Mouse (Mus musculus) stomach, postnatal 0 days (tissue): ENCODE data around the gene Pgap1. TPM values are rescaled to one million over a fixed set of nuclear protein-coding genes. Genes with fewer than 3 reads are reported as not detected.
A peak's percentile ranks its signal among the peaks of the same experiment; 100 is the strongest.

Source experiments
- ATAC-seq: fragments of 200-750 bp; cut with Nextera tagmentation; 2 replicates; pipeline ENCODE4 v1.8.0; 2017; ENCODE audit not compliant: low FRiP score, low TSS enrichment
- DNase-seq: peaks from one replicate; pipeline ENCODE4 v3.0.0-alpha.2; 2016; ENCODE audit warnings: low spot score
- H3K27ac ChIP-seq: fragments of 300-500 bp; sonication (generic); replicated peaks from 2 replicates; pipeline ENCODE4 v1.5.1; 2014; ENCODE audit warnings: mild to moderate bottlenecking, control low read depth
- H3K27me3 ChIP-seq: fragments of 300-500 bp; sonication (generic); 2 replicates; pipeline ENCODE4 v1.6.1; 2014; ENCODE audit warnings: low read length; ENCODE audit not compliant: control insufficient read depth, insufficient read depth
- H3K36me3 ChIP-seq: fragments of 300-500 bp; sonication (generic); 2 replicates; pipeline ENCODE4 v1.6.1; 2014; ENCODE audit warnings: low read length, mixed read lengths; ENCODE audit not compliant: control insufficient read depth, insufficient read depth
- H3K4me1 ChIP-seq: fragments of 300-500 bp; sonication (generic); replicated peaks from 2 replicates; pipeline ENCODE4 v1.6.1; 2014; ENCODE audit warnings: antibody characterized with exemption; ENCODE audit not compliant: control insufficient read depth, insufficient read depth
- H3K4me2 ChIP-seq: fragments of 300-500 bp; sonication (generic); replicated peaks from 2 replicates; pipeline ENCODE4 v1.6.1; 2014; ENCODE audit warnings: low read depth, mild to moderate bottlenecking, control low read depth, moderate library complexity
- H3K4me3 ChIP-seq: fragments of 300-500 bp; sonication (generic); 2 replicates; pipeline ENCODE4 v1.5.1; 2014; ENCODE audit warnings: low read depth, low read length, control low read depth
- H3K9ac ChIP-seq: fragments of 300-500 bp; sonication (generic); 2 replicates; pipeline ENCODE4 v1.6.1; 2014; ENCODE audit warnings: mild to moderate bottlenecking, low read length, control low read depth, mixed read lengths
- H3K9me3 ChIP-seq: fragments of 300-500 bp; sonication (generic); 2 replicates; pipeline ENCODE4 v1.6.1; 2016; ENCODE audit warnings: low read length; ENCODE audit not compliant: control insufficient read depth
- CTCF ChIP-seq: IDR thresholded peaks from 2 replicates; pipeline ENCODE4 v1.5.1; 2016; ENCODE audit warnings: antibody characterized with exemption, low read depth, mild to moderate bottlenecking, moderate library complexity
- EP300 ChIP-seq: optimal IDR thresholded peaks from 2 replicates; pipeline ENCODE3; 2016; ENCODE audit warnings: antibody characterized with exemption
- WGBS: fragments of 180-500 bp; shearing (Covaris S2); extraction: QIAGEN DNeasy Blood & Tissue Kit; methylation state at CpG from one replicate; pipeline ENCODE4 v1.1.7; 2014; 5-methylcytosine and 5-hydroxymethylcytosine counted together
- polyA plus RNA-seq: library from polyadenylated mRNA; unstranded; fragments of >200 nt; fragmentation: Nextera tagmentation; extraction: Ambion mirVana; gene quantifications from 2 replicates; pipeline ENCODE4 v1.2.1, GENCODE M21; 2015

Pgap1 gene
- polyA plus RNA-seq, 1 experiment from 2014 or later: 5.4 TPM

GRCm38 (mm10) chr1:54452116-54452515, 105.4 kb downstream of the Pgap1 start:
- DNase-seq (no peak), ATAC-seq (no peak)
- Histone ChIP-seq H3K9ac (no peak overlapping the region), H3K4me3 (no peak overlapping the region), H3K4me2 (no peak overlapping the region), H3K27ac (no peak overlapping the region), H3K27me3 (no peaks in the 10 kb centered on the region), H3K9me3 (no peaks in the 10 kb centered on the region), H3K36me3 (no peaks in the 10 kb centered on the region), H3K4me1 (no peaks in the 10 kb centered on the region)
- 84% methylated on average over 2 of the region's 2 CpGs for WGBS
- TF ChIP-seq CTCF: no peak
- TF ChIP-seq EP300: no peak

DNA sequence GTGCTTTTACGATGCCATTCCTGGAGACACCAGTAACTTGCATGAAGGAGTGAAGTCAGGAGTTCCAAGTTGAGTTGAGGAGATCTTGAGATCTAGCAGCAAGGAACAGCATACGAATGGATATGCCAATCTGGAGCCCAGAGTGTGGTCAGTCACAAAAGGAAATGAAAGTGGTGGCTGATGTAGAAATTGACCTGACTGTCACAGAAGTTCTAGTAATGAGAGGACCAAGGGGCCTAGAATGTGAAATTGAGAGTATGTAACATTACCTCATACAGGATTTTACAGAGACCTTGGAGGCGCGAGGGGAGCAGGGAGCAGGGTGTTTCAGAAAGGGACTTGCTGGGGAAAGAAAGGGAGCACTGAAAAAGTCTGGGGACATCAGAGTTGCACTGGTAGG, 108.7 kb downstream of the Pgap1 start:
- WGBS: 78% methylated on average over 4 of the region's 4 CpGs
- TF ChIP-seq CTCF (no peak), EP300 (no peak)
- Histone ChIP-seq H3K9ac (no peak overlapping the region), H3K4me3 (no peak overlapping the region), H3K4me1 (no peaks in the 10 kb centered on the region), H3K9me3 (no peaks in the 10 kb centered on the region), H3K4me2 (no peak overlapping the region), H3K27me3 (no peaks in the 10 kb centered on the region), H3K36me3 (no peaks in the 10 kb centered on the region), H3K27ac (no peak overlapping the region)
- ATAC-seq (no peak), DNase-seq (no peak)

- no peaks in the 10 kb centered on the region for H3K4me1 ChIP-seq
- ATAC-seq (no peak), DNase-seq (no peak)
- H3K36me3 ChIP-seq: no peaks in the 10 kb centered on the region
- no peak overlapping the region for H3K4me3 ChIP-seq
- no peaks in the 10 kb centered on the region for H3K27me3 ChIP-seq
- no peak overlapping the region for H3K4me2 ChIP-seq
- no peak overlapping the region for H3K9ac ChIP-seq
- no peaks in the 10 kb centered on the region for H3K9me3 ChIP-seq
- WGBS: 52% methylated on average over 7 of the region's 7 CpGs
- H3K27ac ChIP-seq: no peak overlapping the region
- TF ChIP-seq EP300 (no peak), CTCF (no peak)
Observed at GRCm38 (mm10) chr1:54443641-54444040, 113.8 kb downstream of the Pgap1 start.

DNA sequence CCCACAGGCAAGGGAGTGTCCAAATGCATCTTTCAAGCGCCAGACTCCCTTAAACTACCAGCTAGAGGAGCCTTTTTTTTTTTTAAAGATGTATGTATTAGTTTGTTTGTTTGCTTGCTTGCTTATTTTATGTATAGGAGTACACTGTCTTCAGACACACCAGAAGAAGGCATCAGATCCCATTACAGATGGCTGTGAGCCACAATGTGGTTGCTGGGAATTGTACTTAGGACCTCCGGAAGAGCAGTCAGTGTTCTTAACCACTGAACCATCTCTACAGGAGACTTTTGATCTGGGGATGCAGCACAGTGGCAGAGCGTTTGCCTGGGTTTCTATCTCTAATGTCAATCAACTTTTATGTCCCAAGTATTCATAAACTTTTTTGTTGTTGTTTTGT, 118.4 kb downstream of the Pgap1 start:
- Histone ChIP-seq H3K36me3 (0 out of 2 replicates have a peak, but pooled peaks cover 3% of the 10 kb centered on the region), H3K27me3 (no peaks in the 10 kb centered on the region), H3K4me3 (peak overlapping the region; percentile 72), H3K9me3 (no peaks in the 10 kb centered on the region), H3K9ac (peak overlapping the region; percentile 87), H3K27ac (no peak overlapping the region), H3K4me2 (peak overlapping the region; percentile 78), H3K4me1 (no peaks in the 10 kb centered on the region)
- DNase-seq (no peak), ATAC-seq (no peak)
- TF ChIP-seq EP300 (no peak), CTCF (no peak)
- 56% methylated on average over 3 of the region's 3 CpGs for WGBS

DNA sequence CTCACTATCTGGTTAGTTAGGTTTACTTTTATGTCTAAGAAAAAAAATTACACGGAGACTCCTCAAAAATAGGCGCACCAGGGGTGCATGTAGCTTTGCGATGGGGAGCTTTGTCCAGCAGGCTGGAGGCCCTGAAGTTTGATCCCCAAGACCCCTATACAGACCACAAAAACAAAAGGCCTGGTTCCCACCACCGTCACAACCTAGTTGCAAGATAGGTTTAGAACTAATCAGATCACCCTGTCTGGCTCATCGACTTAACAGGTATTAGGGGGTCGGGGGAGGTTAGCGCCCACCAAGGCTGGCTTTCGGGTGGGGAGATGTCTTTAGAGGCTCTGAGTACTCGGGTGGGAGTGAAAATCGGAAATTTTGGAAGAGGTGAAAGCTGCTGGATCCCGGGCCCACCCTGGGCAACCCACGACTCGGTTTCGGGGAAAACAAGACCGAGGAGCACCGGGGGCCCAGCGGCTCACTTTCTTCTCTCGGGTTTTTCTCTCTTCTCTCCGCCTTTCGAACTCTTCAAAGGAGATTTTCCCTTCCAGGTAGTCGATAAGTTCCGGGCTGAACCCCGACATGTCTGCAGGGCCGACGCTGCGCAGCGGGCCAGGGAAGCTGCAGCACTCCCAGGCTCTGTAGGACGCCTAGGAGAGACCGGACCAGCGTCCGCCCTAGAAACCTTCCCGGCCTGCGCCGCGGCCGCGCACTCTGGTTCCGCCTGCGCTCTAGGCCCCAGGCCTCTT, 119.0 kb downstream of the Pgap1 start, which contains the start of gene Gtf3c3:
Gene Gtf3c3 (minus strand): TSS at position 632 of the 740 bp plus-strand sequence.
- H3K4me2 ChIP-seq: peak within 1 kb of the TSS; percentile 78
- no peaks in the 10 kb centered on the region for H3K27me3 ChIP-seq
- peak; percentile 84 for DNase-seq
- WGBS: 3% methylated on average over 39 of the region's 39 CpGs
- ATAC-seq: peak; percentile 98
- H3K4me1 ChIP-seq: no peaks in the 10 kb centered on the region
- peak within 1 kb of the TSS; percentile 87 for H3K9ac ChIP-seq
- H3K4me3 ChIP-seq: peak within 1 kb of the TSS; percentile 72
- TF ChIP-seq EP300 (no peak), CTCF (no peak)
- 0 out of 2 replicates have a peak, but pooled peaks cover 3% of the 10 kb centered on the region for H3K36me3 ChIP-seq
- no peaks in the 10 kb centered on the region for H3K9me3 ChIP-seq
- no peak within 1 kb of the TSS; the same call in 1 of the 2 replicates for H3K27ac ChIP-seq

Other genes with a start within 250 kb of the Pgap1 start
- 8.7 and 8.9 TPM in 2 replicates for gene Gtf3c3, start 118.7 kb downstream of the Pgap1 start, polyA plus RNA-seq